Mouse (Mus musculus) MEL (cell line): ENCODE measurements at regions not wholly inside any gene's neighbourhood (a gene's known extent, or its start where the extent isn't known, plus 50 kb on each side); places are given as distances from the start of the nearest gene placed in this dataset.

ENCODE experiments used
- CTCF ChIP-seq, 3 experiments: IDR thresholded peaks in 2 of 3; conservative IDR thresholded peaks in 1 of 3; 2 replicates each; pipeline ENCODE4 v1.5.1; 2011 to 2012; ENCODE audit warnings: low read length in 3 of 3, low read depth in 2 of 3, mild to moderate bottlenecking in 2 of 3, improper control_type of control experiment in 1 of 3, inconsistent platforms in 1 of 3, mixed read lengths in 1 of 3, moderate library complexity in 1 of 3; ENCODE audit not compliant: control insufficient read depth in 1 of 3, insufficient read depth in 1 of 3, poor library complexity in 1 of 3, severe bottlenecking in 1 of 3
- ETS1 ChIP-seq: IDR thresholded peaks from 2 replicates; pipeline ENCODE4 v1.6.1; 2012; ENCODE audit warnings: low read depth, mild to moderate bottlenecking, inconsistent platforms, low read length, improper control_type of control experiment, moderate library complexity
- GABPA ChIP-seq: IDR thresholded peaks from 2 replicates; pipeline ENCODE4 v1.6.1; 2012; ENCODE audit warnings: low read depth, mild to moderate bottlenecking, inconsistent platforms, low read length, improper control_type of control experiment, moderate library complexity
- GATA1 ChIP-seq: IDR thresholded peaks from 2 replicates; pipeline ENCODE4 v1.6.1; 2011; ENCODE audit warnings: low read depth, low read length, improper control_type of control experiment
- MYC ChIP-seq: IDR thresholded peaks from 2 replicates; pipeline ENCODE4 v1.6.1; 2011; ENCODE audit warnings: low read depth, mild to moderate bottlenecking, low read length, improper control_type of control experiment, moderate library complexity
- POLR2A ChIP-seq, 2 experiments: IDR thresholded peaks; 2 replicates each; pipeline ENCODE4 v1.6.1; 2011 to 2012; ENCODE audit warnings: low read length in 2 of 2, mild to moderate bottlenecking in 2 of 2, control low read depth in 1 of 2, improper control_type of control experiment in 1 of 2, low read depth in 1 of 2, moderate library complexity in 1 of 2; ENCODE audit not compliant: control insufficient read depth in 1 of 2, insufficient read depth in 1 of 2, poor library complexity in 1 of 2
- SMC3 ChIP-seq: IDR thresholded peaks from 2 replicates; pipeline ENCODE4 v1.6.1; 2011; ENCODE audit warnings: low read depth, low read length, improper control_type of control experiment
- USF1 ChIP-seq: IDR thresholded peaks from 2 replicates; pipeline ENCODE4 v1.6.1; 2014; ENCODE audit warnings: low read depth, mild to moderate bottlenecking, inconsistent platforms, low read length, improper control_type of control experiment, moderate library complexity
- ZMIZ1 ChIP-seq: IDR thresholded peaks from 2 replicates; pipeline ENCODE4 v1.6.1; 2012; ENCODE audit warnings: low read depth, mild to moderate bottlenecking, inconsistent platforms, low read length, improper control_type of control experiment, moderate library complexity
- ZNF384 ChIP-seq: IDR thresholded peaks from 2 replicates; pipeline ENCODE4 v1.6.1; 2012; ENCODE audit warnings: low read depth, mild to moderate bottlenecking, inconsistent platforms, low read length, improper control_type of control experiment

GRCm38 (mm10) chr13:35435173-35435572 is 224.5 kb upstream of the Cdyl start:
- TF ChIP-seq POLR2A (IDR thresholded peaks at IDR 0.05; ENCODE audit: control insufficient read depth in 1 of 2, insufficient read depth in 1 of 2, low read depth in 1 of 2, low read length in 2 of 2, poor library complexity in 1 of 2), result no peak
- no peak for TF ChIP-seq ZNF384
- no peak for TF ChIP-seq CTCF (IDR thresholded peaks at IDR 0.05 in 2 of 3, conservative IDR thresholded peaks at IDR 0.05 in 1 of 3; ENCODE audit: control insufficient read depth in 1 of 3, insufficient read depth in 1 of 3, low read depth in 2 of 3, low read length in 3 of 3, poor library complexity in 1 of 3, severe bottlenecking in 1 of 3)
- TF ChIP-seq GABPA, result no peak
- TF ChIP-seq SMC3, result no peak
- TF ChIP-seq ZMIZ1, result no peak
- no peak for TF ChIP-seq USF1
- TF ChIP-seq ETS1, result no peak
- TF ChIP-seq MYC, result no peak
- no peak for TF ChIP-seq GATA1
